Mouse (Mus musculus): ENCODE results near the gene Arrdc4.

The Arrdc4 gene

DNA sequence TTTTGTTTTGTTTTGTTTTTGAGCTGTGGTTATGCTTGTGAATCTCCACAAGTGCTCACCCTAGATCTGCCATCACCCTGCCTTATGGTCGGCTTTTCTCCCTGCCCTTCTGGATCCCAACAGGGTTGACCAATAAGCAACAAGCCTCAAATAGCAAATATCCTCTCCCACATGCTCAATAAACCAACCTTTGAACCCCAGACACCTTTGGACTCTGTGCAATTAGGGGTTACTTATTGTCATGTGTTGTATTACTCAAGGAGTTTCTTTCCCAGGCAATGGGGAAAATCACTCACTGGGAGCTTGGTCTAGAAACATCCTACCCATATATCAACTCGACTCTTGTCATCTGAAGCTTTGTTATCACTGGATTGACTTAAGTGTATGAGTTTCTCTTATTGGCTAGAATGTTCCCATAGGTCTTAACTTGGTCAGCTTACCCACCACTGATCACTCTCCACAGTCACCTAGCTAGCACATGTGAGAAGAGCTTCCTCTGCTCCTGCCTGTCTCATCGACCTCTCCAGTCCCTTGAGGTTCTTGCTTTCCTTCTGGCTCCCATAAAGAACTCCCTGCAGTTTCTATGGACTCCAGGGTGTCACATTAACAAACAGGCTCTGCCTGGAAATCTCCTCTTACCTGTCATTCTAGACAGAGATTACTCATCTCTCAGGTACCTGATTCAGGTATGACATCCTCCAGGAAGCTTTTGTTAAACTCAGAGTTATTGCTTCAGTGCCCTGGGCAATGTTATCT, 40.3 kb downstream of the Arrdc4 start:
- no peak for DNase-seq

DNA sequence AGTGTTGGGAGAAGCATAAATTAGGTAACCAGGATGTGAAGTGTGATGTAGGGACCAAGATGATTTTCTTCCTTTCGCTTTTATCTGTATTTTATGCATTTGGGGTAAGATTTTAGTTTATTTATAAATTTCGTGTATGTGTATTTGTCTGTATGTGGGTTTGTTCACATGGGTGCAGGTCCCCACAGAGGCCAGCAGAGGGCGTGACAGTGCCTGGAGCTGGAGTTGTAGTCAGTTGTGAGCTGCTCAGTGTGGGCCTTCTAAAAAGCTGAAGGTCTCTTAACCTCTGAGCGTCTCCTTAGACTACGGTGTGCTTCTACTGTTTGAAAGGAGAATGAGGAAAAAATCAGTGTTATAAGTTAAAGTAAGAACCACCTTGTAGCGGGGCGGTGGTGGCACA, 43.9 kb downstream of the Arrdc4 start:
- no peak for DNase-seq

DNA sequence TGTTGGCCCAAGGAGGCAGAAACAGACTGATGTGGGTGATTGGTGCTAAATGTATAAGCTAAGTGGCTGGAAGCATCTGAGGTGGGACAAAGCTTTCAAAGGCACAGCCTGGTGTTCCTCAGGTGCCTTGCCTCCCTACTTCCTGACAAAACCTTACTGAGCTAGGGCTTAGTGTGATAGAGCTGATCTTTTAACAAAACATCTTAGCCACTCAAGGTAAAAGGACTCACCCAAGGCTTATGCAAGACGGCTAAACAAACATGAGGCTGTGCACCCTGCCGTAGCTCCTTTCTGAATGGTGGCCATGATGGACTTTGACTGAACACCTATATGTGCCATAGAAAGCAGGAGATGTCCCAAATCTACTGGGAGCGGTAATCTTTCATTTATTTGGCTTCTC, 51.7 kb downstream of the Arrdc4 start:
- no peak for DNase-seq

DNA sequence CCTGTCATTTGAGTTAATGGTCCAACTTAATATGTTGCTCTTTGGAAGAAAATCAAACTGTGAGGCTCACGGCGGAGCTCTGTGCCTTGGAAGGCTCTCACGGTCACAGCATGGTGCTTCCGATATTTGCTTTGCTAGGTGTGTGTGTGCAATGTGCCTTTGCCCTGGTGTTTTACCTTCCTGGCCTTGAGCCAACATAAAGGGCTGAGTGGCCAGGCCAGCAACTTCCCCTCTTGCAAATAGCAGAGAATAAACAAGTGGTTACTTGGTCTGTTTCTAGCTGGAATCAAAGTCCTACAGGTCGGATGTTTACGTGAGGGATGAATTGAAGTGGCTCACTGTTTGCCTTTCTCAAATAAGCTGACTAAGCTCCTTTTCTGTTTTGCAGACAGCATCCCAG, 52.1 kb downstream of the Arrdc4 start:
- DNase-seq = no peak

DNA sequence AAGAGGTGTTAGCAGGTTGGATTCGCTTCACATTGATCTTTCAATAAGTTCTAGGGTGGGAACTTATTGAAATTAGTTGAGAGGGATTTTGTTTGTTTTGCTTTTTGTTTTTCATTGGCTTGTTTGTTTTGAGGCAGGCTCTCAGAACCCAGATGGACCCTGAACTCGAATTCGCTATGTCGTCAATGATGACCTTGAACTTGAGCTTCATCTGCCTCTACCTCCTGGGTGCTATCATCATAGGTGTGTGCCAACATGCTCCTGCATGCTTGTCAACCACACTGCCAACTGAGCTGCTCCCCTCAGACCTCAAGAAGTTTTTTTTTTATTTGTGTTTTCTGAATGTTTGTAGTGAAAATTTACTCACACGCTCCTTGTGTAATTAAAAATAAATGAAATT, 52.6 kb downstream of the Arrdc4 start:
- no peak for DNase-seq

DNA sequence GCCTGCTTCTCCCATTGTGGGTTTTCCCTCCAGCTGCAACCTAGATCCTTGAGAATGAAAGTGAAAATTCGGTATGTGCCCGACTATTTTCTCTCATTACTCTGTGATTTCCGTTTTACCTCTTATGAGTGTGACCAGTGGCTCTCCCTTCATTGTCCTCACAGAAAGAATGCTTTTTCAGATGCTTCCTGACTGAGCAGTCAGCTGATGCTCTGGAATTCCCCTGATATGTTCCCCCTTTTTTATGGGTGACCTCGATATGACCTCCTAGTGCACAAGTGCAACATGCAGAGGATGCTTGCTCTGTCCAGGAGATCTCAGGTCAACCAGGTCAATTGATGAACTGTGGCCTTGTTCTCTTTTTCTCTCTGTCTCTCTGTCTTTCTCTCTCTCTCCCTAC, 56.3 kb downstream of the Arrdc4 start:
- no peak for DNase-seq

DNA sequence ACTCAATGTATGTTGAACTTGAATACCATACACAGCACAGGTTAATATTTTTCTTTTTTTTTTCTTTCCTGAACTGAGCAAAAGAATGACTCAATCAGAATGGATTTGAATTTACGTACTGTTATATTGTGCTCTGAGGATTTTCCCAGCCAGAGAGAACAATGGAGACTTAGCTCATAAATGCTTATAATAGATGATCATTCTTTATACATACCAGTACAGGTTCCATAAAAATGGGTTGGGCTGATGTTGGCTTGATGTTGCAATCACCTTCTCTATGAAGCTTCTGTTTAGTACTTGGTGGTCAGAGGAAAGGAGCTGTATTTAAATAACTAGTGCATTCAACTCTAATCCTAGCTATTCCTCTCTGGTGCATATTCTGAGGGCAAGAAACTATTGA, 57.6 kb downstream of the Arrdc4 start:
- no peak for DNase-seq

DNA sequence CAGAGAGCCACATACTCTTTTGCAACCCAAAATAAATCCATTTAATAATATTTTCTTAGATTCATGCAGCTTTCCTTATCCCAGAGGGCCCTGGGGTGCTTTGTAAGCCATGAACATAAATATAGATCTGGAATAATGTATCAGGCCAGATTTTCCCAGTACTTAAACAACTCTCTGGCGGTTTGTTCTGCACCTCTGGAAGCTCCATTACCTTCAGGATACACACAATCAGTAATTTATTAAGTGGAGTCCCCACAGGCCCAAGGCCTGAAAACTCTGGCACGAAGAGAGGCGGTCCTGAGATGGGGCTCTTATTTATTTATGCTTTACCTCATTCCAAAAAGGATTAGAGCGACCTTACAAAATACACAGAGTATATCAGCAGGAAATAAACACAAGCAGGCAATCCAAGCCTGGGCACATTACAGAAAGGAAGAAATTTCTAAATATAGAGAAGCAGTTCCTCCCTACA, 61.9 kb downstream of the Arrdc4 start:
- DNase-seq = no peak
